Mouse (Mus musculus): Measurements from ENCODE around the gene 1700034J05Rik. TPM values are rescaled to one million over a fixed set of nuclear protein-coding genes. Genes with fewer than 3 reads are reported as not detected.

1700034J05Rik gene
- polyA plus RNA-seq, 2 experiments = 0.56 TPM; not detected in 1

GRCm38 (mm10) chr6:146915808-146916207, 38.4 kb downstream of the 1700034J05Rik start:
- TF ChIP-seq POLR2A (IDR thresholded peaks at IDR 0.05; ENCODE audit: borderline replicate concordance, extremely low read depth, insufficient read depth, insufficient read length) = no peak
- no peak for DNase-seq (ENCODE audit: low spot score)
- Histone ChIP-seq H3K9ac (ENCODE audit: low read depth, low read length, severe bottlenecking) (no peak overlapping the region), H3K4me2 (replicated peaks; ENCODE audit: low read depth, low read length, severe bottlenecking) (no peak overlapping the region), H3K4me3 (replicated peaks; ENCODE audit: low read length) (no peak overlapping the region), H3K27ac (replicated peaks; ENCODE audit: low read depth, low read length) (no peak overlapping the region), H3K9me3 (ENCODE audit: control insufficient read depth, low read length) (no peaks in the 10 kb centered on the region), H3K27me3 (ENCODE audit: control insufficient read depth, insufficient read depth, low read length) (no peaks in the 10 kb centered on the region), H3K4me1 (ENCODE audit: control insufficient read depth, insufficient read depth, low read length) (peaks cover 31% of the 10 kb centered on the region), H3K36me3 (ENCODE audit: control insufficient read depth, insufficient read depth, low read length) (peaks cover 5% of the 10 kb centered on the region; the same call in 1 of the 2 replicates)
- no peak for ATAC-seq (ENCODE audit: low FRiP score, low read depth)
- WGBS = 88% methylated on average over 1 of the region's 1 CpGs

- DNase-seq (ENCODE audit: low spot score) = no peak
Observed at GRCm38 (mm10) chr6:146913489-146914198, 40.6 kb downstream of the 1700034J05Rik start.

DNA sequence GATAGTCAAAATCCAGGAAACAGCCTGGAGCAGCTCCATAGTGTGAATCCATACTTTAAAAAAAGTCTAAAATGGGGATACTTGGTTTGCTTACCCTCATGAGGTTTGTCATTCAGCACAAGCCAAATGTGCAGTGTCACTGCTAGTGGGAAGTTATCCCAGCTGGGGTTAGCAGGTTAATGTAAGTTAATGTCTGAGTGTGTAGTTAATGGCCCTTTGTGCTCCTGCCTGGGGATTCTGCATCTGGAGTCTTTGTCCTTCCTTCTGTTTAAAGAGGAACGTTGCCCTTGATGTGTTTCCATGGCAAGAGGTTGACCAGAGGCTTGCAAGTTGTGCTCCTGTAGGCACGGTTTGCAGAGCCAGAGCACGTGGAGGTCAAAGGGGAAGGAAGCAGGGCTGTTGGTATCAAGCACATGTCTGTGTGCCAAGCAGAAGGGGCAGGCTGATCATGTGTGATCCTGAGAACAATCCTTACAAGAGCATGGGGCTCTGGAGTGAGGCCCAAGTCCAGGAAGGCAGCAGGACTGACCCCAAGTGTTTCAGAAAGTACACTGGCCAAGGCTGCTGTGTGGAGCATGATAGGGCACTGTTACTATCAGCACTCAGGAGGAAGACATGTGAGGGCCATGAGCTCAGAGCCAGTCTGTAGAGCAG, 41.3 kb downstream of the 1700034J05Rik start:
- H3K4me1 ChIP-seq (ENCODE audit: control insufficient read depth, insufficient read depth, low read length) = peaks cover 31% of the 10 kb centered on the region
- H3K9ac ChIP-seq (ENCODE audit: low read depth, low read length, severe bottlenecking) = no peak overlapping the region
- DNase-seq (ENCODE audit: low spot score) (no peak), ATAC-seq (ENCODE audit: low FRiP score, low read depth) (0 out of 2 replicates have a peak, but pooled peaks have one; percentile 7)
- peak overlapping the region; percentile 76 for H3K27ac ChIP-seq (replicated peaks; ENCODE audit: low read depth, low read length)
- 0 out of 2 replicates have a peak, but pooled peaks cover 5% of the 10 kb centered on the region for H3K36me3 ChIP-seq (ENCODE audit: control insufficient read depth, insufficient read depth, low read length)
- H3K27me3 ChIP-seq (ENCODE audit: control insufficient read depth, insufficient read depth, low read length) = no peaks in the 10 kb centered on the region
- WGBS = 21% methylated on average over 3 of the region's 3 CpGs
- no peaks in the 10 kb centered on the region for H3K9me3 ChIP-seq (ENCODE audit: control insufficient read depth, low read length)
- H3K4me3 ChIP-seq (replicated peaks; ENCODE audit: low read length) = no peak overlapping the region
- no peak for TF ChIP-seq POLR2A (IDR thresholded peaks at IDR 0.05; ENCODE audit: borderline replicate concordance, extremely low read depth, insufficient read depth, insufficient read length)
- 0 out of 2 replicates have a peak overlapping the region, but pooled peaks have one; percentile 9 for H3K4me2 ChIP-seq (replicated peaks; ENCODE audit: low read depth, low read length, severe bottlenecking)

More at GRCm38 (mm10) chr6:146913489-146914198, 40.6 kb downstream of the 1700034J05Rik start:
- Histone ChIP-seq H3K9me3 (ENCODE audit: control insufficient read depth, low read length) (no peaks in the 10 kb centered on the region), H3K4me1 (ENCODE audit: control insufficient read depth, insufficient read depth, low read length) (peaks cover 31% of the 10 kb centered on the region), H3K9ac (ENCODE audit: low read depth, low read length, severe bottlenecking) (no peak overlapping the region), H3K36me3 (ENCODE audit: control insufficient read depth, insufficient read depth, low read length) (peaks cover 9% of the 10 kb centered on the region; the same call in 1 of the 2 replicates), H3K27me3 (ENCODE audit: control insufficient read depth, insufficient read depth, low read length) (no peaks in the 10 kb centered on the region), H3K4me2 (replicated peaks; ENCODE audit: low read depth, low read length, severe bottlenecking) (0 out of 2 replicates have a peak overlapping the region, but pooled peaks have one; percentile 9), H3K4me3 (replicated peaks; ENCODE audit: low read length) (no peak overlapping the region), H3K27ac (replicated peaks; ENCODE audit: low read depth, low read length) (peak overlapping the region; percentile 76)
- 9% methylated on average over 4 of the region's 4 CpGs for WGBS
- peak; percentile 23; the same call in 1 of the 2 replicates for ATAC-seq (ENCODE audit: low FRiP score, low read depth)
- no peak for TF ChIP-seq POLR2A (IDR thresholded peaks at IDR 0.05; ENCODE audit: borderline replicate concordance, extremely low read depth, insufficient read depth, insufficient read length)

- Histone ChIP-seq H3K9me3 (ENCODE audit: control insufficient read depth, low read length) (no peaks in the 10 kb centered on the region), H3K9ac (ENCODE audit: low read depth, low read length, severe bottlenecking) (no peak overlapping the region), H3K36me3 (ENCODE audit: control insufficient read depth, insufficient read depth, low read length) (0 out of 2 replicates have a peak, but pooled peaks cover 5% of the 10 kb centered on the region), H3K4me2 (replicated peaks; ENCODE audit: low read depth, low read length, severe bottlenecking) (no peak overlapping the region), H3K27me3 (ENCODE audit: control insufficient read depth, insufficient read depth, low read length) (no peaks in the 10 kb centered on the region), H3K4me1 (ENCODE audit: control insufficient read depth, insufficient read depth, low read length) (peaks cover 31% of the 10 kb centered on the region), H3K4me3 (replicated peaks; ENCODE audit: low read length) (no peak overlapping the region), H3K27ac (replicated peaks; ENCODE audit: low read depth, low read length) (no peak overlapping the region)
- 75% methylated on average over 2 of the region's 2 CpGs for WGBS
- no peak for TF ChIP-seq POLR2A (IDR thresholded peaks at IDR 0.05; ENCODE audit: borderline replicate concordance, extremely low read depth, insufficient read depth, insufficient read length)
- no peak for DNase-seq (ENCODE audit: low spot score)
- ATAC-seq (ENCODE audit: low FRiP score, low read depth) = no peak
Observed at GRCm38 (mm10) chr6:146910801-146911200, 43.4 kb downstream of the 1700034J05Rik start.

DNA sequence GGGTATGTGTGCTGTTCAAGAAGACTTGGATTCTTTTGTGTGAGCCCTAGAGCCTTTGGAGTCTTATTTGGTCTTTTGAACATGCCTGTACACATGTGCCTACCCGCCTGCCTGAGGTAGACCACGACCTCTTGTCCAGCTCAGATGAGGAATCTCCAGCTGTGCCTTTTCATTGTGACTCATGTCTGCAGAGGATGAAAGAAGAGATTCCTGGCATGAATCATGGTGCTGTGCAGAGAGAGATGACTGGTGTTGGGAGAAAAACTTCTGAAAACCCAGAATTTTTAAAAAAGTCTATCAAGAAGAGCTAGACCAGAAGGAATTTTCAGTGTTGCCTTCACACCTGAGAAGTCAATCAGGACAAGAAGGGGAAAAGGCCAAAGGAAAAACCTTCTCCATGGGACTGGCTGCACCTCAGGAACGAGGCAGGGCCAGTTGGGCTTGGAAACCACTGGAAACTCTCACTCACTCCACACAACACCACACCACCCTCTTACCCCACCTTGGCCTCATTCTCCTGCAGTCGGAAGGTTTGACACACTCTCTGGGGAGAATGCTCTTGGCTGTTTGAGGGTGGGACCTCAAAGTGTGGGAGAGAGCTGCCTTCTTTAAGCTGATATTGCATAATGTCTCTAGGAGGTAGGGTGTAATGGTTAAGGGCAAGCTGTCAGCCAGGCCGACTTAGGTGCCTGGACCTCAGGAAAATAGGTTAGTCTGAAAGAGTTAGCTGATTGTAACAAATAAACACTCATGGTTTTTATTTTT, 44.3 kb downstream of the 1700034J05Rik start:
- Histone ChIP-seq H3K27ac (replicated peaks; ENCODE audit: low read depth, low read length) (no peak overlapping the region), H3K9me3 (ENCODE audit: control insufficient read depth, low read length) (no peaks in the 10 kb centered on the region), H3K4me3 (replicated peaks; ENCODE audit: low read length) (no peak overlapping the region), H3K4me1 (ENCODE audit: control insufficient read depth, insufficient read depth, low read length) (peaks cover 31% of the 10 kb centered on the region), H3K27me3 (ENCODE audit: control insufficient read depth, insufficient read depth, low read length) (no peaks in the 10 kb centered on the region), H3K4me2 (replicated peaks; ENCODE audit: low read depth, low read length, severe bottlenecking) (no peak overlapping the region), H3K36me3 (ENCODE audit: control insufficient read depth, insufficient read depth, low read length) (0 out of 2 replicates have a peak, but pooled peaks cover 5% of the 10 kb centered on the region), H3K9ac (ENCODE audit: low read depth, low read length, severe bottlenecking) (no peak overlapping the region)
- ATAC-seq (ENCODE audit: low FRiP score, low read depth) = no peak
- DNase-seq (ENCODE audit: low spot score) = no peak
- no peak for TF ChIP-seq POLR2A (IDR thresholded peaks at IDR 0.05; ENCODE audit: borderline replicate concordance, extremely low read depth, insufficient read depth, insufficient read length)
- WGBS = 79% methylated on average over 5 of the region's 5 CpGs
